Mouse (Mus musculus): ENCODE results near the gene Atat1.

Atat1 gene

GRCm38 (mm10) chr17:35905587-35905986 lies 4.3 kb downstream of the Atat1 start:
- Histone ChIP-seq H3K36me3 (ENCODE audit: control insufficient read depth, insufficient read depth, low read length, poor library complexity, severe bottlenecking) (no peaks in the 10 kb centered on the region), H3K27me3 (ENCODE audit: control insufficient read depth, insufficient read depth, low read length, poor library complexity, severe bottlenecking) (no peaks in the 10 kb centered on the region)
- DNase-seq (ENCODE audit: low read depth, low spot score) = no peak

- DNase-seq (ENCODE audit: low read depth, low spot score) = no peak
- H3K36me3 ChIP-seq (ENCODE audit: control insufficient read depth, insufficient read depth, low read length, poor library complexity, severe bottlenecking) = no peaks in the 10 kb centered on the region
- H3K27me3 ChIP-seq (ENCODE audit: control insufficient read depth, insufficient read depth, low read length, poor library complexity, severe bottlenecking) = no peaks in the 10 kb centered on the region
Observed at GRCm38 (mm10) chr17:35903992-35904355, 5.9 kb downstream of the Atat1 start.

DNA sequence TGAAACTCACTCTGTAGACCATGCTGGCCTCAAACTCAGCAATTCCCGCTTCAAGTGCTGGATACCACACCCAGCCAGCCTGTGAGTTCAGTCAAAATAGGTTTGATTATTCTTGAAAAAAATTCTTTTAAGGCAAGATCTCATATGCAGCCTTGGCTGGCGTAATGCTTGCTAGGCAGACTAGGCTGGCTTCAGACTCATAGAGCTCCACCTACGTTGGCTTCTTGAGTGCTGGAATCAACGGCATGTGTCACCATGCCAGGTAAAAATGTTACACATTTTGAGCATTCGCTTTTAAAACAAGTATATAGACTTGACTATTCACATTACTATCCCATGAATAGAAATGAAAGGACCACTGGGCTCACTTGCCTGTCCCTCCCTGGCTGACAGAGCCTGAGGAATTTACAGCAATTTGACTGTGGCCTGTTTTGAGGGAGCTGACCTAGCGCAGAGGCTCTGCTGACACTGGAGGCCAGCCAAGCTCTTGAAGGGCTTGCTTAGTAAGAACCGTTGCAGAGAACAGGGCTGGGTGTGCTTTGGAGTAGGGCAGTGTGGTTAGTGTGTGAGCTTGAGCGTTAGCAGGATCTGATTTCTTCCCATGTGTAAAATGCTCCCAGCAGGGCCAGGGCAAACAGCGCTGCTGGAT lies 6.4 kb downstream of the Atat1 start:
- Histone ChIP-seq H3K36me3 (ENCODE audit: control insufficient read depth, insufficient read depth, low read length, poor library complexity, severe bottlenecking) (no peaks in the 10 kb centered on the region), H3K27me3 (ENCODE audit: control insufficient read depth, insufficient read depth, low read length, poor library complexity, severe bottlenecking) (no peaks in the 10 kb centered on the region)
- no peak for DNase-seq (ENCODE audit: low read depth, low spot score)

DNA sequence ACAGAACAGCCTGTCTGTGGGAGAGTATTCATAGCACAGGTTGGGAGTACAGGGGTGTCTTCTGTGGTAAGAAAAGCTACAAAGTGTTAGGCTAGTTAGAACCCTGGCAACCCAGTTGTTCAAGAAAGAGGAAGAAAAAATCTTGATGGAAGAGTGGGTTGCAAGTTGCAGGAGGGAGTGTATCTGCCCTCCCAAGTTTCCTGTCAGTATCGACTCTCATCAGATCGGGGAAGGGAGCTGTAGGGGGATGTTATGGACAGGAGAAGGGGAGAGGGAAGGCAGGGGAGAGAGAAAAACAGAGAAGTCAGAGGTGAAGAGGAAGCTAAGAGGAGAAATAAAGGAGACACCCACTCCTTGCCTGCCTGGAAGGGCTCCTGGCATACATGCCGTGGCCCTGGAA lies 9.2 kb downstream of the Atat1 start:
- no peaks in the 10 kb centered on the region for H3K27me3 ChIP-seq (ENCODE audit: control insufficient read depth, insufficient read depth, low read length, poor library complexity, severe bottlenecking)
- no peak for DNase-seq (ENCODE audit: low read depth, low spot score)
- H3K36me3 ChIP-seq (ENCODE audit: control insufficient read depth, insufficient read depth, low read length, poor library complexity, severe bottlenecking) = no peaks in the 10 kb centered on the region

DNA sequence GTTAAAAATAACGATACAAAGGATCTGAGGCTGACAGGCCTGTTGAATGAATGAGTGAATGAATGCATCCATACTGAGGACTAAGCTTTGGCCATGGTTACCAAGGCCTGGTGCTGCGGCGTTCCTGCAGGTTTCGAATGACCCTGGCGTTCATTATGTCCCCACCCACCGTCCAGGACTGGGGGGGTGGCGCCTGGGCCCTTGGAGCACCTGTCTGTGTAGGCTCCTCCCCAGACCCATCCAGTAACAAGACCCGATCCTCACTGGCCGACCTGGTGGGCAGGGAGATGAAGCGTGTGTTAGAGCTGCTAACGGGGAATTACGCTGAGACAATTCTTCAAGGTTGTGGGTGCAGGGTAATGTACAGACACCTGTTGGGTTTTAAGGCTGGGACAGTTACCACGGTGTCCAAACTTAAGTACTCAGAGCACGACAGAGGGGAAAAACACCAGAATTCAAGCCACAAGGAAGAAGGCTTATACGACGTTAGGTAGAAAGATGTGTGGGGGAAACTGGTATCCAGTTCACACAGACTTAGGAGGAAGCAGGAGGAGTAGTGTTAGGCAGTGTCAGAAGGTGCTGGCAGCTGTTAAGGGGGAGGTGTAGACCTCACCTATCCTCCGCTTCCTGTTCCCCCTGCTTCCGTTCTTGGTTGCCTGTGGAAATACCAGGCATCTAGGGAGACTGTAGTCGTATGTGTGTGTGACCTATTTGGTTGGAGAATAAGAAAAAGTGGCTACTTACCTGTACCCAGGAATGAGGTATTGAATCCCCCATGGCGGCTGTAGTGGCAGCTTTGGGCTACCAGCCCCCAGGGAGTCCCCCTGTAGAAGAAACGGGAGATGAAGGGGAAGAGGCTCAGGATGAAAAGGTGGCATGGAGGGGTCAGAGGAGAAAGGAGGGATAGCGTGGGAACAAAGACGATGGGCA lies 12.0 kb downstream of the Atat1 start:
- no peaks in the 10 kb centered on the region; the same call in 1 of the 2 replicates for H3K36me3 ChIP-seq (ENCODE audit: control insufficient read depth, insufficient read depth, low read length, poor library complexity, severe bottlenecking)
- no peak for DNase-seq (ENCODE audit: low read depth, low spot score)
- H3K27me3 ChIP-seq (ENCODE audit: control insufficient read depth, insufficient read depth, low read length, poor library complexity, severe bottlenecking) = no peaks in the 10 kb centered on the region

GRCm38 (mm10) chr17:35896781-35897643 lies 12.9 kb downstream of the Atat1 start, which contains the start of gene 2310061I04Rik:
Gene 2310061I04Rik (minus strand): TSS chr17:35897431.
- H3K36me3 ChIP-seq (ENCODE audit: control insufficient read depth, insufficient read depth, low read length, poor library complexity, severe bottlenecking) = no peaks in the 10 kb centered on the region; the same call in 1 of the 2 replicates
- H3K27me3 ChIP-seq (ENCODE audit: control insufficient read depth, insufficient read depth, low read length, poor library complexity, severe bottlenecking) = no peaks in the 10 kb centered on the region
- DNase-seq (ENCODE audit: low read depth, low spot score) = peak; percentile 96

DNA sequence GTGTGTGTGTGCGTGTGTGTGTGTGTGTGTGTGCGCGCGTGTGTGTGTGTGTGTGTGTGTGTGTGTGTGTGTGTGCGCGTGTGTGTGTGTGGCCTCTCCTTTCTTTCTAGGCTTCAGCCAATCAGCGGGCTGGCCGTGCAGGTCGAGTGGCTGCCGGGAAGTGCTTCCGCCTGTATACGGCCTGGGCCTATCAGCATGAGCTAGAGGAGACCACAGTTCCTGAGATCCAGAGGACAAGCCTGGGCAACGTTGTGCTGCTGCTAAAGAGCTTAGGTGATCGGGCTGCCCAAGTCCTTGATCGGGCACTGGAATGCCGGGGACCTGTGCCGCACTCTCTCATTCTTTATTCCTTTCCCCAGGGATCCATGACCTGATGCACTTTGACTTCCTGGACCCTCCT lies 22.1 kb downstream of the Atat1 start:
- Histone ChIP-seq H3K36me3 (ENCODE audit: control insufficient read depth, insufficient read depth, low read length, poor library complexity, severe bottlenecking) (peaks cover 20% of the 10 kb centered on the region), H3K27me3 (ENCODE audit: control insufficient read depth, insufficient read depth, low read length, poor library complexity, severe bottlenecking) (no peaks in the 10 kb centered on the region)
- DNase-seq (ENCODE audit: low read depth, low spot score) = no peak

- no peak for DNase-seq (ENCODE audit: low read depth, low spot score)
- Histone ChIP-seq H3K27me3 (ENCODE audit: control insufficient read depth, insufficient read depth, low read length, poor library complexity, severe bottlenecking) (no peaks in the 10 kb centered on the region), H3K36me3 (ENCODE audit: control insufficient read depth, insufficient read depth, low read length, poor library complexity, severe bottlenecking) (peaks cover 10% of the 10 kb centered on the region)
Observed at GRCm38 (mm10) chr17:35883777-35884176, 26.1 kb downstream of the Atat1 start.

DNA sequence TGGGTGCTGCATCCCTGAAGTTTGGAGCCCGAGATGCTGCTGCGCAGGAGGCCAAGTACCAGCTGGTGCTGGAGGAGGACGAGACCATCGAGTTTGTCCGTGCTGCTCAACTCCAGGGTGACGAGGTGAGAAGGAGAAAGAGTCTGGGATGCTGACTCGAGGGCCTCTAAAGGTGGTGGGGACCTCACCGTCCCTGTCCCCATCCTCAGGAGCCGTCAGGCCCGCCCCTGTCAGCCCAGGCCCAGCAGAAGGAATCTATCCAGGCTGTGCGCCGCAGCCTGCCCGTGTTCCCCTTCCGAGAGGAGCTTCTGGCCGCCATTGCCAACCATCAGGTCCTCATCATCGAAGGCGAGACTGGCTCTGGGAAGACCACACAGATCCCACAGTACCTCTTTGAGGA lies 27.0 kb downstream of the Atat1 start:
- DNase-seq (ENCODE audit: low read depth, low spot score) = no peak
- peaks cover 7% of the 10 kb centered on the region for H3K36me3 ChIP-seq (ENCODE audit: control insufficient read depth, insufficient read depth, low read length, poor library complexity, severe bottlenecking)
- no peaks in the 10 kb centered on the region for H3K27me3 ChIP-seq (ENCODE audit: control insufficient read depth, insufficient read depth, low read length, poor library complexity, severe bottlenecking)

GRCm38 (mm10) chr17:35879245-35880057 lies 30.4 kb downstream of the Atat1 start, which contains the start of gene Dhx16:
Gene Dhx16 (plus strand): TSS chr17:35879819.
- H3K27me3 ChIP-seq (ENCODE audit: control insufficient read depth, insufficient read depth, low read length, poor library complexity, severe bottlenecking) = no peaks in the 10 kb centered on the region
- DNase-seq (ENCODE audit: low read depth, low spot score) = peak; percentile 96
- peaks cover 9% of the 10 kb centered on the region for H3K36me3 ChIP-seq (ENCODE audit: control insufficient read depth, insufficient read depth, low read length, poor library complexity, severe bottlenecking)

DNA sequence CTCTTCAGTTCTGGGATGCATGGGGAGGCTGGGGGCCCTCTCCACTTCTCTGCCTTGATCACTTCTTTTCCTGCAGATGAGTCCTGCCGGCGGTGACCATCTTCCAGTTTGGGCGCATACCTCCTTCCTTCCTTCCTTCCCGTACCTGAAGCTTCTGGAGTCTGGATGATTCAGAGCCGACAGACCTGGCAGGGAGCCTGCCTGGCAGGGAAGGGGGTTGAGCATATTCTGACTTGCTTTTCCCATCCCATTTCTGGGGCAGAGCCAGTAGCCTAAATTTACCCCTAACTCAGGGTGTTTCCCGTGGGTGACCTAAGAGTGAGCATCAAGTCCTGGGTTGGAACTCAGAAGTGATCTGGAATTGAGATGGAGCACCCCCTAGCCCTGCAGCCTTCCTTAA lies 35.2 kb downstream of the Atat1 start:
- no peak for DNase-seq (ENCODE audit: low read depth, low spot score)
- peaks cover 19% of the 10 kb centered on the region for H3K36me3 ChIP-seq (ENCODE audit: control insufficient read depth, insufficient read depth, low read length, poor library complexity, severe bottlenecking)
- no peaks in the 10 kb centered on the region for H3K27me3 ChIP-seq (ENCODE audit: control insufficient read depth, insufficient read depth, low read length, poor library complexity, severe bottlenecking)

GRCm38 (mm10) chr17:35873774-35874519 lies 35.9 kb downstream of the Atat1 start:
- peaks cover 19% of the 10 kb centered on the region for H3K36me3 ChIP-seq (ENCODE audit: control insufficient read depth, insufficient read depth, low read length, poor library complexity, severe bottlenecking)
- no peaks in the 10 kb centered on the region for H3K27me3 ChIP-seq (ENCODE audit: control insufficient read depth, insufficient read depth, low read length, poor library complexity, severe bottlenecking)
- peak; percentile 87 for DNase-seq (ENCODE audit: low read depth, low spot score)

DNA sequence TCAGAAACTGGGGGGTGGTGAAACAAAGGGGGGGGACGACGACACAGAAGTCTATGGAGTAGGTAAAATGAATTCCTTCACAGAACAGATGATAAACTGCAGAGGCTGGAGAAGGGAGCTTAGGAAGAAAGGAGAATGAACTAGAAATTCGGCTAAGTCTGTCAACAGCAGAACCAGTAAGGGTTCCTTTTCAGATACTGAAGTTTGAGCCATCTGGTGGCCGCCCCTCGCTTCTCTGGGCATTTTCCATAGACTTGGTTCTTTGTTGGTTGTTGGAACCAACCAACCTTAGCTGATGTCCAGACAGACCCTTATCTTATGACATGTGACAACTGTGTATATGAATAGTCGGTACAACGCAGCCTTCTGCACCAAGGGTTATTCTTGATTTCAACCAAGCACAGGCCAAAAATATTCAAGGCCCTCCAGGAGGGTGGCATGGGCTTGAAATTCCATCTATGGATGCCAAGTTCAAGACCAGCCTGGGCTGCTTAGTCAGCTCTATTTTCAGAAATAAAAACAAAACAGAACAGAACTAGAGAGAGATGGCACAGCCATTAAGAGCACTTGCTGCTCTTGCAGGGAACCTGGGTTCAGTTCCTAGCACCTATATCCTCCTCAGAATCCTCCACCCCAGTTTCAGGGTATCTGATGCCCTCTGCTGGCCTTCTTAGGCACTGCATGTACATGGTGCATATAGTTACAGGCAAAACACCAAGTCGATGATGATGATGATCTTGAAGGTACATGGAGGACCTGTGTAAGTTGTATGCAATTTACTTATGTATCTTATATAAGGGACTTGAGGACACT lies 38.8 kb downstream of the Atat1 start:
- H3K27me3 ChIP-seq (ENCODE audit: control insufficient read depth, insufficient read depth, low read length, poor library complexity, severe bottlenecking) = no peaks in the 10 kb centered on the region
- peak; percentile 76 for DNase-seq (ENCODE audit: low read depth, low spot score)
- peaks cover 17% of the 10 kb centered on the region for H3K36me3 ChIP-seq (ENCODE audit: control insufficient read depth, insufficient read depth, low read length, poor library complexity, severe bottlenecking)
